Mouse (Mus musculus) embryonic stem cell, embryonic (primary cell): ENCODE measurements around the gene Brca1.

Experiments
- CTCF ChIA-PET, 4 experiments: fragments of 300-600 bp in 2 of 4; fragments of 350-600 bp in 2 of 4; sonication (Branson Sonifier 250); formaldehyde crosslinking; loops; one replicate each; lab custom pipeline; 2022; ENCODE audit warnings: inconsistent platforms in 2 of 4; lab: Charles Lee
- POLR2A ChIA-PET, 4 experiments: fragments of 300-600 bp in 2 of 4; fragments of 350-600 bp in 2 of 4; sonication (Branson Sonifier 250); formaldehyde crosslinking; loops; one replicate each; lab custom pipeline; 2022; ENCODE audit warnings: antibody characterized with exemption in 4 of 4, inconsistent platforms in 1 of 4; lab: Charles Lee

Brca1 gene

GRCm38 (mm10) chr11:101470206-101470605 lies 81.5 kb downstream of the Brca1 start:
- POLR2A ChIA-PET = interaction anchor here in 3 of 4 experiments (1.0 to 24.0 kb wide), 18 partner anchors 11 to 130 kb away, joined by 3 to 550 read pairs (median 6); partner anchors contain the start of genes Rpl27 (in 3 of the 3), Gm11634 (in 1 of the 3), Ifi35 (in 1 of the 3) and Tmem106a (in 1 of the 3)

GRCm38 (mm10) chr11:101469155-101469554 lies 82.6 kb downstream of the Brca1 start:
- CTCF ChIA-PET = interaction anchor here in 3 of 4 experiments (0.5 to 1.5 kb wide), 6 partner anchors 10 to 318 kb away, joined by 3 to 6 read pairs (median 3); no protein-coding TSS in a partner anchor
- POLR2A ChIA-PET = interaction anchor here (0.6 to 24.0 kb wide), 25 partner anchors 9 to 405 kb away, joined by 3 to 550 read pairs (median 11); partner anchors contain the start of genes Rpl27 (in 3 of the 4), Brca1 (in 2 of the 4), Nbr1 (in 2 of the 4) and Rdm1 (in 2 of the 4)

More at GRCm38 (mm10) chr11:101470206-101470605, 81.5 kb downstream of the Brca1 start:
- CTCF ChIA-PET = interaction anchor here in 3 of 4 experiments (0.6 to 2.0 kb wide), 5 partner anchors 9 to 146 kb away, joined by 3 to 8 read pairs (median 5); partner anchors contain the start of gene Aoc2 (in 1 of the 3)

GRCm38 (mm10) chr11:101468731-101469130 lies 83.0 kb downstream of the Brca1 start:
- POLR2A ChIA-PET = interaction anchor here (0.6 to 24.0 kb wide), 29 partner anchors 9 to 405 kb away, joined by 3 to 550 read pairs (median 10); partner anchors contain the start of genes Rpl27 (in 3 of the 4), Brca1 (in 2 of the 4), Nbr1 (in 2 of the 4) and Rdm1 (in 2 of the 4)
- CTCF ChIA-PET = interaction anchor here (0.5 to 1.5 kb wide), 8 partner anchors 12 to 318 kb away, joined by 3 to 7 read pairs (median 3); no protein-coding TSS in a partner anchor

GRCm38 (mm10) chr11:101468263-101468688 lies 83.5 kb downstream of the Brca1 start:
- ChIA-PET POLR2A (interaction anchor here (0.7 to 24.0 kb wide), 37 partner anchors 9 to 404 kb away, joined by 3 to 550 read pairs (median 5); partner anchors contain the start of genes Rpl27 (in 4 of the 4), Brca1 (in 2 of the 4), Nbr1 (in 2 of the 4) and Rdm1 (in 2 of the 4)), CTCF (interaction anchor here in 3 of 4 experiments (0.5 to 2.1 kb wide), 16 partner anchors 9 to 317 kb away, joined by 3 to 12 read pairs (median 4); partner anchors contain the start of genes Rpl27 (in 2 of the 3) and Tmem106a (in 1 of the 3))

- CTCF ChIA-PET = interaction anchor here (0.5 to 2.1 kb wide), 32 partner anchors 9 to 781 kb away, joined by 3 to 12 read pairs (median 4); partner anchors contain the start of genes Rpl27 (in 2 of the 4), BC030867 (in 1 of the 4) and Tmem106a (in 1 of the 4)
Observed at GRCm38 (mm10) chr11:101467477-101468262, 84.1 kb downstream of the Brca1 start.

GRCm38 (mm10) chr11:101466552-101466950 lies 85.2 kb downstream of the Brca1 start:
- CTCF ChIA-PET = interaction anchor here in 2 of 4 experiments (1.0 to 2.1 kb wide), 5 partner anchors 14 to 286 kb away, joined by 3 to 11 read pairs (median 5); no protein-coding TSS in a partner anchor
- POLR2A ChIA-PET = interaction anchor here in 3 of 4 experiments (0.6 to 24.0 kb wide), 17 partner anchors 11 to 328 kb away, joined by 3 to 550 read pairs (median 16); partner anchors contain the start of genes Rpl27 (in 3 of the 3), Brca1 (in 1 of the 3), Ifi35 (in 1 of the 3) and Nbr1 (in 1 of the 3)

More at GRCm38 (mm10) chr11:101467477-101468262, 84.1 kb downstream of the Brca1 start:
- POLR2A ChIA-PET = interaction anchor here (0.5 to 24.0 kb wide), 72 partner anchors 8 to 849 kb away, joined by 3 to 550 read pairs (median 4); partner anchors contain the start of genes Rpl27 (in 4 of the 4), Ifi35 (in 2 of the 4), Nbr1 (in 2 of the 4) and Rdm1 (in 2 of the 4)

- ChIA-PET CTCF (interaction anchor here in 3 of 4 experiments (0.5 to 2.8 kb wide), 11 partner anchors 15 to 339 kb away, joined by 3 to 19 read pairs (median 5); partner anchors contain the start of gene Rpl27 (in 1 of the 3)), POLR2A (interaction anchor here in 3 of 4 experiments (0.6 to 24.0 kb wide), 30 partner anchors 9 to 346 kb away, joined by 3 to 550 read pairs (median 6); partner anchors contain the start of genes Rpl27 (in 3 of the 3), Brca1 (in 2 of the 3), Ifi35 (in 2 of the 3) and Nbr1 (in 2 of the 3))
Observed at GRCm38 (mm10) chr11:101465869-101466551, 85.7 kb downstream of the Brca1 start, which contains the start of gene Vat1. Gene Vat1, minus strand, starts transcription at chr11:101466230.

- ChIA-PET POLR2A (interaction anchor here (0.6 to 24.0 kb wide), 74 partner anchors 9 to 1146 kb away, joined by 3 to 550 read pairs (median 4); partner anchors contain the start of genes Rpl27 (in 4 of the 4), Aarsd1 (in 3 of the 4), Brca1 (in 2 of the 4) and Cntd1 (in 2 of the 4)), CTCF (interaction anchor here (0.5 to 2.8 kb wide), 13 partner anchors 13 to 338 kb away, joined by 3 to 19 read pairs (median 3); partner anchors contain the start of gene Rpl27 (in 1 of the 4))
Observed at GRCm38 (mm10) chr11:101465101-101465868, 86.5 kb downstream of the Brca1 start.

GRCm38 (mm10) chr11:101464211-101465100 lies 87.3 kb downstream of the Brca1 start, which contains the start of gene Rnd2:
Gene Rnd2, plus strand, starts transcription at chr11:101464999.
- POLR2A ChIA-PET = interaction anchor here (0.6 to 24.0 kb wide), 72 partner anchors 9 to 1145 kb away, joined by 3 to 550 read pairs (median 4); partner anchors contain the start of genes Rpl27 (in 4 of the 4), Aarsd1 (in 3 of the 4), Brca1 (in 2 of the 4) and Cntd1 (in 2 of the 4)
- CTCF ChIA-PET = interaction anchor here (0.5 to 2.8 kb wide), 11 partner anchors 12 to 179 kb away, joined by 3 to 19 read pairs (median 4); partner anchors contain the start of gene Rpl27 (in 3 of the 4)

- ChIA-PET POLR2A (interaction anchor here in 3 of 4 experiments (0.6 to 24.0 kb wide), 12 partner anchors 7 to 462 kb away, joined by 3 to 550 read pairs (median 12); partner anchors contain the start of genes Rpl27 (in 3 of the 3) and Ifi35 (in 2 of the 3)), CTCF (no interaction called here)
Observed at GRCm38 (mm10) chr11:101462583-101463440, 88.9 kb downstream of the Brca1 start.

GRCm38 (mm10) chr11:101462141-101462540 lies 89.6 kb downstream of the Brca1 start:
- ChIA-PET POLR2A (interaction anchor here in 3 of 4 experiments (0.6 to 24.0 kb wide), 4 partner anchors 12 to 463 kb away, joined by 3 to 550 read pairs (median 59); partner anchors contain the start of genes Rpl27 (in 2 of the 3) and Ifi35 (in 1 of the 3)), CTCF (no interaction called here)

GRCm38 (mm10) chr11:101460321-101460720 lies 91.4 kb downstream of the Brca1 start:
- ChIA-PET POLR2A (interaction anchor here in 3 of 4 experiments (1.0 to 24.0 kb wide), 13 partner anchors 2 to 41 kb away, joined by 3 to 550 read pairs (median 7); partner anchors contain the start of genes Rpl27 (in 3 of the 3), Gm27029 (in 1 of the 3), Ifi35 (in 1 of the 3) and Ptges3l (in 1 of the 3)), CTCF (interaction anchor here in 1 of 4 experiments (2.1 kb wide), 1 partner anchor 18 kb away, joined by 6 read pairs; the partner anchor contains the start of gene Rpl27)

- ChIA-PET CTCF (interaction anchor here (0.6 to 2.1 kb wide), 10 partner anchors 15 to 503 kb away, joined by 3 to 16 read pairs (median 4); partner anchors contain the start of gene Rpl27 (in 1 of the 4)), POLR2A (interaction anchor here in 3 of 4 experiments (0.6 to 24.0 kb wide), 28 partner anchors 3 to 1549 kb away, joined by 3 to 550 read pairs (median 5); partner anchors contain the start of genes Rpl27 (in 3 of the 3), Gm27029 (in 2 of the 3), Ifi35 (in 2 of the 3) and Rnd2 (in 2 of the 3))
Observed at GRCm38 (mm10) chr11:101459716-101460115, 92.0 kb downstream of the Brca1 start.
